Mouse (Mus musculus): Measurements from ENCODE around the gene Vwa8. TPM values are rescaled to one million over a fixed set of nuclear protein-coding genes. Genes with fewer than 3 reads are reported as not detected.
A peak's percentile ranks its signal among the peaks of the same experiment; 100 is the strongest.

The Vwa8 gene
- total RNA-seq, 2 experiments from 2014 or later = 129 to 144 TPM

DNA sequence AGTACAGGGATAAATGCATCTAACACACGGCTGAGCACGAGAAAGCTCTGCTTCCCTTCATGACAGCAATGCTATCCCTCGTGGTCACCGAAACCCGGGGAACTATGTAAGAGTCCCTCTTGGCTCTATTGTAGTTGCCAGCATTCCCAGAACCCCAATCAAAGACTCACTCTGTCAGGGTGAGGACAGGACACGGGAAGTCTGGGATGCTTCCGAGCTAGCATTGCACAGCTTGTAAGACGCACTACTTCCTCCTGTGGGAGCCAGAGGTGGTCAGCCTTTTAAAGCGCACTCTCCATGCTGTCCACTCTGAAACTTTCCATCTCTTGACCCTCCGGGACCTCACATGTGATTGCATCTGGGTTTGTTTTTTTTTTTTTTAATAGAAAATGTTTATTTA, 335.2 kb downstream of the Vwa8 start:
- DNase-seq = peak; percentile 36

GRCm38 (mm10) chr14:79185018-79185685, 336.3 kb downstream of the Vwa8 start:
- no peak for DNase-seq

- no peak for DNase-seq
These were observed 338.1 kb downstream of the Vwa8 start for GRCm38 (mm10) chr14:79186976-79187375.

- no peak for DNase-seq
These were observed 347.9 kb downstream of the Vwa8 start for GRCm38 (mm10) chr14:79196711-79197110.

- DNase-seq = no peak
These were observed 349.2 kb downstream of the Vwa8 start for GRCm38 (mm10) chr14:79198066-79198465.

DNA sequence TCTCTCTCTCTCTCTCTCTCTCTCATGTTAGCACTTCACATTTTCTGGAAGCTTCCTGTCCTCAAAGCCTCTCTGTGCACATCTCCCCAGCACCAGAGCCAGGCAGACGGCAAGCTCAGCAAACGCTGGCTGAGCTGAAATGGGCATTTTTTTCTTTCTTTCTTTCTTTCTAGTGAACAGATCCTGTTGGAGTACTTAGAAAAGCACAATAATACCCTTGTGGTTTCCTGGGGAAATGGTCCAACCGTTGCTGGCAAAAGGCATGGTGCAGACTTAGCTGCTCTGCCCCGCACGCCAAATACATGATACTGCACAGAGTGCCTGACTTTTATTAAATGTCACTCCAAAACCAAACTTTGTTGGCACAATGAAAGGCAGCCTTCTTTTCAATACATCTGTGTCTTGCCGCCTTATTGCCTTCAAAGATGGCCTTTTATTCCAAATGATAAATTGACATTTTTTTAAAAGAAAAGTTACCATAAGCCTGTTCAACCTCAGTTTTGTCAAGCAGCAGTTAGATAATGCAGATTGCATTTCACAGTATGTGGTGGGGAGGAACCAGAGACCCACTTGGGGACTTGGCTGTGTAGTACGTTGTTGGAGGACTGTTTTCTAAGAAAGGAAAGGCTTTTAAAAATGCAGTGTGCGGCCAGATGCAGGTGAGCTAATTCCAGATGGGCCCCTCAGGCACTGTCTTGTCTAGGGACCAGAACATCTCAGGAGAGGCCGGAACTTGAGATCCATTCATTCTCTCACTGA, 351.5 kb downstream of the Vwa8 start:
- DNase-seq = peak; percentile 34

DNA sequence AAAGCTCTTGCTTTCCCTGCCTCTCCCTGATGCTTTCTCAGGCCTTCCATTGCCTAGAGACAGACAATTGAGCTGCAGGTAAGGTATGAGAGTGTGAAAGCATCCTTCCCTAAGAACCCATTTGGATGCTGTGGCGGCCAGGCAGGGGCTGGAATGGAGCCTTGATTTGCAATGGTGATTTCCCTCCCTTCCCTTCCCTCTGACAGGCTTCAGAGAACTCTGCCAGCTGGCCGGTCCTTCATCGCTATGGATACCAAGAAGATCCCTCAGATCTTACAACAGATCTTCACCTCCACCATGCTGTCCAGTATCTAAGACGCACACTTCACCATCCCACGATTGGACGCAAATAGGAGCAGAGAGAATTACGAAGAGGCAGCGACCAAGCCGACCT, 352.0 kb downstream of the Vwa8 start:
- no peak for DNase-seq

- no peak for DNase-seq
These were observed 354.0 kb downstream of the Vwa8 start for GRCm38 (mm10) chr14:79202722-79203362.

- no peak for DNase-seq
These were observed 354.8 kb downstream of the Vwa8 start for GRCm38 (mm10) chr14:79203496-79204158.

DNA sequence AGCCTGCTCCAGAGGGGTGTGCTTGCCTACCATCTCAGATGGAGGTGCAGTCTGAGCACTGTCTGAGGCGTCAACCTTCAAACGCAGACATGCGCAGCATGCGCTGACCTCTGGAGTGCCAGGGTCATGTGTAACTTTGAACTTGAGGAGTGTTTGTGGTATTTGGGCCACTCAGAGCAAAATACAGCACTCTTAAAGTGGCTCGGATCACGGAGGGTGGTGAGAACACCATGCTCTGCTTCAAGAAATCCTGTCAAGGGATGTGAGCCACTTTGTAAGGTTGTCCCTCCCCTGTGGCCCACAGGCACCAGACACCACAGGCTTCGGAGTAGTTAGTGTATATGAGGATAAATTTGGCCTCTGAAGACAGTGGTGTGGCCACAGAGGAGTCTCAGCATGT, 356.0 kb downstream of the Vwa8 start:
- DNase-seq = peak; percentile 1

GRCm38 (mm10) chr14:79206210-79206609, 357.4 kb downstream of the Vwa8 start:
- peak; percentile 84 for DNase-seq

DNA sequence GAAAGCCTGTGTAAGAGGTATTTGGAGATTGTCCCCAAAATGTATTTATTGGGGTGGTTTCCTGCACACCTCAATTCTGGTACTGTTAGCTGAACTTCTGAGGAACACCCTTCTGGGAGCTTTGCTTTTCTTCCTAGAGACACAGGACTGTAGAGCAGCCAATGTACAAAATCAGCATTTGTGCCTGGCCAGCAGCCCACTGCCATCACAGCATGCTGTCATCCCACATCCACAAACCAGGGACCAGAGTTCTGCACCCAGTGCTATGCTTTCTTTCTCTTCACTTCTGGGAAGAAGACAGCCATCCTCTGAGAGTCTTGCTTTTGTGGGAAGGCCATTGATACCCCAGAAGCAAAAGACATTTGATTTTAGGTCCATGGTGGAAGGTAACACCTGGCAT, 359.6 kb downstream of the Vwa8 start:
- DNase-seq = no peak

DNA sequence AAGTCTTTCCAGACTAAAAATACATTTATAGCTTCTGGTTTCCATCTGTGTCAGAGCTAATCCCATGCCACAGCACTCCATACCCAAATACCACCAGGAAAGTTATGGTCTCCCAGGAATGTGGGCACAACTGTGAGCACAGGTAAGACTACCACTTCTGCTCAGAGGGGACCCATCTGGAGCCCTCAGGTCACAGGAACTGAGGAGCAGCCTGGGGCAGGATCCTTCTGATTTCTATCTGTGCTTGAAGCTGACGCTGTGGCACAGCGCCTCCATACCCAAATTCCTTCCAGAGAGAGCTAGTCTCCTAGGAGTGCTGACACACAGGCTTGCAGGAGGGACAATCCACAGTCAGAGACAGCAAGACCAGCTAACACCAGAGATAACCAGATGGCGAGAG, 361.0 kb downstream of the Vwa8 start:
- no peak for DNase-seq

DNA sequence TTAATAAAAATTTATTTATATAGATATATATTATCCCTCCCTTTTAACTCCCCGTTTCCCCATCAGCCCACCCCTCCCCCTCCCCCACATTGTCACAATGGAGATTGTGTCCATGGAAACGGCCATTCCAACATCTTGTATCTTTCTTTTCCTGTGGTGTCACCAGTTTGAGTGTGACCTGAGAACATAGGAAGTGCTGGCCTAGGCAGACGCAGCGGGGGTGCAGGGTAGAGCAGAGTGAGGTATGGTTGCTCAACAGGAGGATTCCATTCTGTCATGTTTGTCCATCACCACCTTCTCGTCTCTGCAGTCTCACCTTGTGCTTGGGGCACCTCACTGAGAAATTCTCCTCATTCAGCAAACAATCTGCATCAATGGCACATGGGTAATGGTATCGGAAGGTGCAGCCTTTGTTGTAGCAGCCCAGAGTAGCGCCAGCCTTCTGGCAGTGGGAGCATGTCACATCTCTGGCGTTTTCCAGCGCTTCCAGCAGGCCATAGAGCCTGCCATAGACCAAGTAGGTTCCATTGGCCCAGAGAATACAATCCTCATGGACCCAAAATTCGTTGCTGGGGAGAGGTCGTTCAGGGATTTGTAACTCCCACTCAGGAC, 363.6 kb downstream of the Vwa8 start:
- DNase-seq = no peak

DNA sequence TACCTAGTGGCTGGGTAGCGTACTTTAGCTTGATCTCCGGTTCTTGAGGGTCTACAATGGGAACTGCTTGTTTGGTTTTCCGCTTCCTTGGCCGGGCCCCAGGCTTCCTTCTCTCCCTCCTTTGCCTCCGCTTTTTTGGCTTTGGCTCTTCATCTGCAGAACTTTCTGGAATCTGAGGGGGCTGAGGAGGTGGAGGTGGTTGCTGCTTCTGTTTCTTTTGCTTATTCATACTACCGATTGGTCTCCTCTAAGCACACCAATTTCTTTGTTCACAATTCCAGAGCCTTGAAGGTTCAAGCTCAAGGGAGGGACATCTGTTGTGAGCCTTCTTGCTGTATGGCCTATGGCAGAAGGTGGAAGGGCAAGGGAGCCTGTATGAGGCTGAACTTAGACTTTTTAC, 365.3 kb downstream of the Vwa8 start:
- DNase-seq = peak; percentile 1

DNA sequence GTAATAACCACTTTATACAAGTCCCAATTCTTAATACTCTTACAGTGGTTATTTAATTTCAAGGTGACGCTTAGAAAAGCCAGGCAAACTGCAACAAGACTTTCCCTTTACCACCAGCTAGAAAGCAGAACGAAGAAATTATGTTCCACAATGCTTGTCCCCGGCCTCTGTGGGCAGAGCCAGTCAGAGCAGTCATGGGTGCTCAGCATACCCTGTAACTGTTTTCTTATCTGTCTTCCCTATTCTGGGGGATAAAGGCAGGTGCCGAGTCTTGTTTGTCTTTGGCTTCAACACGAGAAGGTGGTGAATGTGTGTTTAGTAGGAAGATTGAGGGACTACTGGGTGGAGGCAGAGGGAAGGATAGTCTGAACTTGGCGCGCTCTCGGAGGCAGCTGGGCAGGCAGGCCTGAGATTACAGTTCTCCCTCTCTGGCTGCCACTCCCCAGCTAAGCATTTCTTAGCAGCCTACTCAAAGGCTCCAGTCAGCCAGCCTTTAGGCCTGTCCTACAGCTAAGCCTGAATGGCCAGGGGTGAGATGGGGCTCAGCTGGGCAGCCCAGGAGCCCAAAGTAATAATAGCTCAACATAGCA, 365.9 kb downstream of the Vwa8 start:
- peak; percentile 6 for DNase-seq

DNA sequence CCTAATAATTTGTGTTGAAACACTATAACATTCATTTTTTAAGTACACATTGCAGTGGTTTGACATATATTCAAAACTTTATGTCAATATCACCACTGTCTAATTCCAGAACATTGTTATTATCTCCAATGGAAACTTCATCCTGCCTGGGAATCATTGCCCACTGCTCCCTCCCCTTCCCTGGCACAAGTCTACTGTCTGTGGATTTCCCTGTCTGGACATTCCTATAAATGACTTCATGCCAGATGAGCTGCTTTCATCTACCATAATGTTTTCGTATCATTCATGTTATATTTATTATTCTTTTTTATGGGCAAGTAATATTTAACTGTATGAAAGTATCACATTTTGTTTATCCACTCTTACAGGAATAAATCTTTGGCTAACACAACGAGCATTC, 367.5 kb downstream of the Vwa8 start:
- no peak for DNase-seq

DNA sequence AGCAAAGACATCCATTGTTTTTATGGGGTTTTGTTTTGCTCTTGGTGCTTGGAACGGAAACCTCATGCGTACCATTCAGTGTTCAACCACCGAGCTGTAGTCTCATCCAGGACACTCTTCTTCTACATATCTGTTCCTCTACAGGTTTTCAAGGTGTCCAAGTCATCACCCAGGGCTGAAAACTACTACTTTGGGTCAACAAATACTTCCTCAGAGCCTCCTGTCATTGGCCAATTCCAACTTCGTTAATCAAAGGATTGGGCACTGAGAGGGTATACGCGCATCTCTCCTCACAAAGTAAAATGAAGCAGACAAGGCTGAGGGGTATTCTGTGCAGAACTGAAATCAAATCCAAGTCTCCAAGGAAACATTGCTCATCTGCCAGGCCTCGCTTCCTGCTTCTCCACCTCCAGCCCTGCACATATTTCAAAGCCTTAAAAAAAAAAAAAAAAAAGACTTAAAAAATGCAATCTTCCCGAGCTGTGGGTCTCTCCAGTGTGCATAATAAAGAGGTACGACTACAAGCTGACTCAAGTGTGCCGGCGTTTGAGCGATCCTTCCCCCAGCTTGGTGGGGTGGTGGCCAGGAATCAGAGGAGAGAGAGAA, 374.7 kb downstream of the Vwa8 start:
- no peak for DNase-seq

GRCm38 (mm10) chr14:79225458-79225857, 376.6 kb downstream of the Vwa8 start:
- DNase-seq = peak; percentile 33

GRCm38 (mm10) chr14:79226056-79226455, 377.2 kb downstream of the Vwa8 start:
- DNase-seq = no peak

GRCm38 (mm10) chr14:79226741-79227140, 377.9 kb downstream of the Vwa8 start:
- no peak for DNase-seq

DNA sequence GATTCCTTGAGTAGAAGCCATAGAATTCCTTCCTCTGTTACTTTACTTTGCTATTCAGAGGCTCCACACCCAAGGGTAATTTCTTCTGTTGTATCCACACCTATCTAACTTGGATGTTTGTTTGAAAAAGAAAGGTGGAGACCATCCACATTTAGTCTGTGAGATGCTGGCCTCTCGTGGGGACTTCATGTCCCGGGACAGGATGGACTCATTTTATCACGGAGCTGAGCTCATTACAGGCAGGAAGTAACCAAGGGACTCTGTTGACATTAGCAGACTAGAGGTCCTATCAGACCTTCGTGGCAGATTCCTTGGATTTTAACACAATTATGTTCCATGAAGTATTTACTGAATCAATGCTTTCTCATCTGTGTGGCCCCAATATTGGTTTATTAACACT, 379.1 kb downstream of the Vwa8 start:
- DNase-seq = no peak

Measured in heart, postnatal 4 days (tissue).